Mouse (Mus musculus): ENCODE results near the gene Pcbp2. TPM values are rescaled to one million over a fixed set of nuclear protein-coding genes. Genes with fewer than 3 reads are reported as not detected.
A peak's percentile ranks its signal among the peaks of the same experiment; 100 is the strongest.

Gene Pcbp2
- total RNA-seq (2014; fragmentation: Nextera tagmentation), result 749 and 832 TPM in 2 replicates
- total RNA-seq (2017), result 152 and 207 TPM in 2 replicates

DNA sequence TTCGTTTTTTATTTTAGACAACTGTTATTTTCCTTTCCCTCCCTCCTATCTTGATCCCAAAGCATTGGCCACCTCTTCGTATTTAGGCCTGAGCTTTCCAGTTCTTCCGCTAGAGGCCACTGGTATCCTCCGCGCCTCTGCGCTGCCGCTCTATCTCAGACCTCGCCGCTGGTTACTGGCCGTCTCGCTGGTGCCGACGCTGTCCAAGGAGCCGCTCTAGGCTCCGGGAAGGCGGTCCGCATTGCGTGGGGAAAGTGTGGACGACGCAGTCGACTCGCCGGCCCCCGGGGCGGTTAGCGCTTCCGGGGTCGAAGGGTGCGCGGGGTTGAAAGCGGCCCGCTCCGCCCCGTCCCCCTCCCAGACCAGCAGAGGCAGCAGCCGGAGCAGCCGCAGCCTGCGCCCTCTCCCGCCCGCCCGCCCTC lies at the start of gene Pcbp2:
Pcbp2 (plus strand) TSS at position 357 of the 422 bp plus-strand sequence.
- ATAC-seq (replicated peaks; ENCODE audit: low FRiP score, low TSS enrichment, poor library complexity, severe bottlenecking), result peak; percentile 98

DNA sequence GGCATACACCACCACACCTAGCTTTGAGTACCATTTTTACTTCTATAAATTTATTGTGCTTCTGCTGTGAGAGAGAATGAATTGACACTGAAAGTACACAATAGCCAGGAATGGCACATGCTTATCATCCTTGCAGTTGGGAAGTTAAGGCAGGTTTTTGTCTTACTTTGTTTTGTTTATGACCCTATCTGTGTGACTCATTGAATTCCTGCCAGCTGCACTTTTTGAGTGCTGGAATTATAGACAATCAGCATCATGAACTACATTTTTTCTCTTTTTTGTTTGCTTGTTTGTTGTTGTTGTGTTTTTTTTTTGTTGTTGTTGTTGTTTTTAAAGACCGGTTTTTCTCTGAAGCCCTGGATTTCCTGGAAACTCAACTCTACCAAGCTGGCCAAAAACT lies 49.4 kb upstream of the Pcbp2 start:
- ATAC-seq (replicated peaks; ENCODE audit: low FRiP score, low TSS enrichment, poor library complexity, severe bottlenecking), result no peak

DNA sequence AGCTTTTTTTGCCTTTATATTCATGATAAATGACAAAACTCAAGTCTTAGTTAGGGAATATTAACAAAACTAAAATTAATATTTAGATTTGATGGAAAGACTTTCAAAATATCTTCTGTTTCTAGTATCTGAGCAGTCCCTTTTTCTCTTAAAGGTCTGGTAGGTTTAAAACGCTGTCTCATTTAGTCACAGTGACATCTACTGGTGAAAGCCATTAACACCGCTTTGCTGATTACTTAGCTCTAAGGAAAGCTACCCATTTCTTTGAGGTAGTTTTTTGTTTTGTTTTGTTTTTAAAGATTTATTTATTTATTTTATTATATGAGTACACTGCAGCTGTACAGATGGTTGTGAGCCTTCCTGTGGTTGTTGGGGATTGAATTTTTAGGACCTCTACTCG lies 48.9 kb upstream of the Pcbp2 start:
- ATAC-seq (replicated peaks; ENCODE audit: low FRiP score, low TSS enrichment, poor library complexity, severe bottlenecking), result peak; percentile 80

DNA sequence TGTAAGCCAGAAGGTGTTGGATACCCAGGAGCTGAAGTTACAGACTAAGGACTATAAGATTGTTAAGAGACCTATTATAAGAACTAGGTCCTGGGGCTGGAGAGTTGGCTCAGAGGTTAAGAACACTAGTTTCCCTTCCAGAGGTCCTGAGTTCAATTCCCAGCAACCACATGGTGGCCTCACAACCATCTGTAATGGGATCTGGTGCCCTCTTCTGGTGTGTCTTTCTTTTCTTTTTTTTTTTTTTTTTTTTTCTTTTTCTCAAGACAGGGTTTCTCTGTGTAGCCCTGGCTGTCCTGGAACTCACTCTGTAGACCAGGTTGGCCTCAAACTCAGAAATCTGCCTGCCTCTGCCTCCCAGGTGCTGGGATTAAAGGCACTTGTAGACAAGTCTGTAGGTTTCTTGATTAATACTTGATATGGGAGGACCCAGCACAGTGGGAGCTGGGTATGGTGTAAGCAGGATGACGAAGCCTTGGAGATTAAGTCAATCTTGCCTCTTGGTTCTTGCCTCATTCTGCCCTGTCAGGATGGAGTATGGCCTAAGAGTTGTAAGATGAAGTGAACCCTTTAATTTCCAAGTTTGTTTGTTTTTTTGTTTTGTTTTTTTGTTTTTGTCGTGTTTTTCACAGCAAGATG lies 46.6 kb upstream of the Pcbp2 start:
- no peak for ATAC-seq (replicated peaks; ENCODE audit: low FRiP score, low TSS enrichment, poor library complexity, severe bottlenecking)

DNA sequence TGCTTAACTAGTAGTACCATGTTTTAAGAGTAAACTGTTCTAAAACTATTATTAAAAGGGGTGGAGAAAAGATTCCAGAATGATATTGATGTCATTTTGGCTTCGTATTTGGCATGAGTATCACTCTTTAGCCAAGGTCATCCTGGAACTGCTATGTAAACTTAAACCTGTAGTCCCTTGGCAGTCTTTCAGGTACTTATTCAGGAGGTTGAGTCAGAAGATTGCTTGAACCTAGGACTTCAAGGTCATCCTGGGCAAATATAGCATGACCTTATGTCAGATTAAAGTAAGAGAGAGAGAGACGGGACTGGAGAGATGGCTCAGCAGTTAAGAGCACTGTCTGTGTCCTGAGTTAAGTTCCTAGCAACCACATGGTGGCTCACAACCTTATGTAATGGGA lies 45.7 kb upstream of the Pcbp2 start:
- ATAC-seq (replicated peaks; ENCODE audit: low FRiP score, low TSS enrichment, poor library complexity, severe bottlenecking), result no peak

DNA sequence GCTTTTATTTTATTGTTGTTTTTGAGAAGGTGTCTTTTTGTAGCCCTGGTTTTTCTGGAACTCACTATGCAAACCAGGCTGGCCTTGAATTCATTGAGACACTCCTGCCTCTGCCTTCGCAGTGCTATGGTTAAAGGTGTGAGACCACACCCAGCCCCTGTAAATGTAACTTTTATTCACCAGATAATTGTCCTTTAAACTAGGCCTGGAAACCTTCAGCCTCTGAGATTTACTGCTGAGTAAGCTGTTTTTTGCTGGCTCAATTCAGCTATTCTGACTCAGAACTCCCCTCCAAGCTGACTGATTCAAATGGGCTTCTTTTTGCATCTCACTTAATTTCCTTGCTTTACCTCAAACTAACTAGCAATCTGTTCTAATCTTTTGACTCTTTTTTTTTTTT lies 43.4 kb upstream of the Pcbp2 start:
- ATAC-seq (replicated peaks; ENCODE audit: low FRiP score, low TSS enrichment, poor library complexity, severe bottlenecking), result no peak

DNA sequence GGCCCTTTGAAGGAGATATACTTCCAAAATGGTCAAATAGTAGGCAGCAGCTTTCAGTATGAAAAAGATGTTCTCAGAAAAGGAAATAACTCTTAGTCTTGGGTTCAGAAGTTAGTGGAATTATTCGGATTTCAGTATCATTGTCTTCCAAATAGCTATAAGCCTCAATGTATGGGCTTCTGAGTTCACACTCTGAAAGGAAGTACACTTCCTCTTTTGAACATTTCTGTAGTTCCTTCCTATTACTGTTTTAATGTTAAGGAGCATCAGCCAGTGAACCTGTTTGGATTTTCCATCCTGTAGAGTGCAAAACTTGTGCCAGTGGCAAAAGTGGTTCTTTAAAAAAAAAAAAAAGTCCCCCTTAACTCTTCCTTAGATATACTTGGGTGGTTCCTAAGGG lies 38.3 kb upstream of the Pcbp2 start:
- no peak for ATAC-seq (replicated peaks; ENCODE audit: low FRiP score, low TSS enrichment, poor library complexity, severe bottlenecking)

DNA sequence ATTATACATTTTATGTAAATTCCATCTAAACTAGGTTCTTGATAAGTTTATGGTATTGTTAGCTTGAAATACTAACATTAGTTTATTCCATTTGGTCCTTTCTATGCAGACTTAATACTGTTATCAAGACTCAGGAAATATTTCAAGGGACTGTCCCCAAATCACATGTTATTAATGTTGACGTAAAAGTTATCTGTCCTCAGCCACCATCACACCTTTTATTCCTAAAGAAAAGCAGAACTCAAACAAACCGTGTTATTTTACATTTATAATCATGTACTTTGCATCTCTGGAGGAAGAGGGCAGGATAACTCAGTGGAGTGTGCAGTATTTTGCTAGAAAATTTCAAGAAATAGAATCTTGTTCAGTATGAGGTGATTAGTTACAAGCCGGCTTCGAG lies 37.2 kb upstream of the Pcbp2 start:
- ATAC-seq (replicated peaks; ENCODE audit: low FRiP score, low TSS enrichment, poor library complexity, severe bottlenecking), result no peak

DNA sequence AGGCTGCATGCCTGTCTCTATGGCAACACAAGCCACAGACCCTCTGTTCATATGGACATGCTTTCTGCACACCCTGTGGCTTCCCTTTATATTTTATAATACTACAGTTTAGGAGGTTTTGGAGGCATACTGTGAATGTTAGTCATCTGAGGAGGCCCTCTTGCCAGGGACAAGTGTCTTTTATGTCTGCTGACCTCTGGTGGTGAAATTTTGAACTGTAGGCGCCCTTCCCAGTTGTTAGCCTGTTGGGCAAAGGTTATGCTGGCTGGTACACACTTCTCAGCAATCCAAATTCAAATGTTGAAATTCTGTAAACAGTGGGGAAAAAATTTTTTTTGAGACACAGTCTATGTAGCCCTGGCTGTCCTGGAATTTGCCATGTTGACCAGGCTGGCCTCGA lies 27.8 kb upstream of the Pcbp2 start:
- peak; percentile 70 for ATAC-seq (replicated peaks; ENCODE audit: low FRiP score, low TSS enrichment, poor library complexity, severe bottlenecking)

DNA sequence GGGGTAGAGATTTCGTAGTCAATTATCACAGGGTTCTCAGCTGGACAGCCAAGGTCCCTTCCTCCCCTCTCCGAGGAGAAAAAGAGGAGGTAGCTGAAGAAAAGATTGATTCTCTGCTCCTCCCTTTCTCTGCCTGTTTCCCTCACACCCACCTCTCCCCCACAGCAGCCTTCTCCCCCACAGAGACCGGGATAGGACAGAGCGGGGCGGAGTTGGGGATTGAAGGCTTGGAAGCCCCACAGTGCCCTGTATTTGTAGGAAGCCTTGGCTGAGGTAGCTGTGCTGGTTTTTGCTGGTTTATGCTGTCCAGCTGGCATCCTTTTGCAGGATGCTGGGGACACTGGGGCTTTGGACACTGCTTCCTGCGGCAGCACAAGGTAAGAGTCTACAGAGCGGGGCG lies 25.2 kb upstream of the Pcbp2 start, which contains the start of gene Amhr2:
Amhr2 (plus strand) TSS at position 222 of the 400 bp plus-strand sequence.
- ATAC-seq (replicated peaks; ENCODE audit: low FRiP score, low TSS enrichment, poor library complexity, severe bottlenecking), result no peak

DNA sequence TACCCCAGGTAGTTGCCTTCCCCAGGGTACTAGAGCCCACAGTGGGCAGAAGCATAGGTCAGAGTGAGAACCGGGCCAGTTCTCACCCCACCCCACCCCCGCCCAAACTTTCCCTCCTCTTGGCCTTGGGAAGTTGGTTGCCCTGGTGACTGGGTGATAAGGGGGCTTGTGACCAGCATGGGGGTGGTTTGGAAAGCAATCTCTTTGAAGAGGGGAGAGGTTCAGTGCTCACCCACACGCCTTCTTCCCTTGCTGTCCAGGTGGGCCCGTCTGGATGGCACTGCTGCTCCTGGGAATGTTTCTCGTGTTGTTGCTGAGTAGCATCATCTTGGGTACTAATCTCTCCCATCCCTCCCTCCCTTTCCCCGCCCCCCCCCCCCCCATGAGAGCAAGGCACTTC lies 23.9 kb upstream of the Pcbp2 start:
- ATAC-seq (replicated peaks; ENCODE audit: low FRiP score, low TSS enrichment, poor library complexity, severe bottlenecking), result no peak

DNA sequence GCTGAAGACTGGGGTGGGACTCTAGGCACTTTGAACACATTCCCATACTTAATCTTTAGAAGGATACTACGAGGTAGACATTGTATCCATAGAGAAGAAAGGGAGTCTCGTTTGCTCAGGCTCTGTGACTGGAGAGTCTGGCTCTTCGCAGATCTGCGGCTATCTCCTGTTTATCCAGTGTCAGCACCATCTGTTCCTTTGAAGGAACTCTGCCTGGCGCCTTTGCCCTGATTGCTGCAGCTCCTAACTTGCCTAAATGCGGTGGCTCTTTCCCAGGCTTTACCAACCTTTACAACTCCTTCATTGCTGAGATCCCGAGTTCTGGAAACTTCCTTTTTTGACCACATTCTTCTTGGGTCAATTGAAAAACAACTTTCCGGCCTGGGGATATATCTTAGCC lies 21.0 kb upstream of the Pcbp2 start:
- no peak for ATAC-seq (replicated peaks; ENCODE audit: low FRiP score, low TSS enrichment, poor library complexity, severe bottlenecking)

DNA sequence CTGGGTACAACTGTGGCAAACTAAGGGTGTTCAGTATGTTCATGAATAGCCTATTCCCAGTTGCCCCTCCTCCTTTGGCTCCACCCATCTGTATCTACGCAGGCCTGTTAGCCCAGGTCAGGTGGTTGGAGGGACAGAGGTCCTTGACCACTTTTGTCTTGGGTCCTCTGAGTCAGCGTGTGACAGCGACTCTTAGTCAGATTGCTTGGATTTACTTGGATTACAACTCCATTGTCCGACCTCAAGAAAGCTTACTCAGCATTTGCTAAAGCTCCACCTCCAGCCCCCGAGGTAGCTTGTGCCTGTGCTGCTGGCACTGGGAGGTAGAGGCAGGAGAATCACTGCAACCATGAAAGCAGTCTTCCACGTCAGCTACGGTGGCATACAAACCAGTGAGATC lies 19.4 kb upstream of the Pcbp2 start:
- ATAC-seq (replicated peaks; ENCODE audit: low FRiP score, low TSS enrichment, poor library complexity, severe bottlenecking), result no peak

DNA sequence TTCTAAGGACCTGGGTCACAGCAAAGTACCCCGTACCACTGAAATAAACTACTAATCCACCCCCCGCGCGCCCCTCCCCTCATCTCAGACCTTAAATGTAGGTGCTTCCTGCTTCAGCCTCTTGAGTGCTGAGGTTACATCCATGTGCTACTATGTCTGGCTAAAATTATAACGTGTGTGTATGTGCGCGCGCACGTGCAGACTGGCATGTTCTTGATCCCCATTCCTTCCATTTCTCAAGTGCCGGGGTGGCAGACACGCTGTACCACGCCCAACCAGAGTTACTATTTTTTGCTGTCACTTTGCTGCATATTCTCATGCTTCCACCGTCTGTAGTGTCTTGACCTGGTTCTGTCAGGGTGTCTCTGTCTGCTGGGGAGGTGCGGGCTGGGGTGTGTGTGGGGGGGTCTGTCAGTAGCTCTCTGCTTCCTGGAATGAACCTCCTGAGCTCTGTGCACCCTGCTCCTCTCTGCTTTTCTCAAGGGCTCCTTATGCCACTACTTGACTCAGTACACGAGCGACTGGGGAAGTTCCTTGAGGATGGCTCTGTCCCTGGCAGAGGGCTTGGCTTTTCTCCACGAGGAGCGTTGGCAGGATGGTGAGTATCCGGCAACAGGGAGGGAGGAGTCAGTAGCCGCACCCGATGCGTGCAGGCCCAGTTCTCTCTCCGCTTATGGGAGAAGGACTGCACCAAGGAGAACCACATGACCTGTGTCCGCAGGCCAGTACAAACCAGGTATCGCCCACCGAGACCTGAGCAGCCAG lies 18.5 kb upstream of the Pcbp2 start:
- no peak for ATAC-seq (replicated peaks; ENCODE audit: low FRiP score, low TSS enrichment, poor library complexity, severe bottlenecking)

DNA sequence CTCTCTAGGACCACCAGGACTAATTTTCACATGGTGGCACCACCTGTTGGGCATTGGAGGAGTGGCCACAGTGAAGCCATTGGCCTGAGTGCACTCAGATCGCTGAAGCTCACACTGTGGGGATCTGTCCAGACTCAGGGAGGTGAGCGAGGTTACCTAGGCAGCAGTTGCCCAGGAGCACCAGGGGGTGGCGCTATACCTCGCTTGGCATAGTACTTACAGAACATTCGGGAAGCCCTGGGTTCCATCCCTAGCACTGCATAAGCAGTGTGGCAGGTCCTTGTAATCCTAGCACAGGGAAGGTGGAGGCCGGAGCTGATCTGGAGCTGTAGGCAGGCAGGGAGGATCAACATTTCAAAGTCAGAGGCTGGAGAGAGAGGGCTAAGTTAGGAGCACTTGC lies 14.3 kb upstream of the Pcbp2 start:
- ATAC-seq (replicated peaks; ENCODE audit: low FRiP score, low TSS enrichment, poor library complexity, severe bottlenecking), result peak; percentile 33; the same call in 1 of the 2 replicates

DNA sequence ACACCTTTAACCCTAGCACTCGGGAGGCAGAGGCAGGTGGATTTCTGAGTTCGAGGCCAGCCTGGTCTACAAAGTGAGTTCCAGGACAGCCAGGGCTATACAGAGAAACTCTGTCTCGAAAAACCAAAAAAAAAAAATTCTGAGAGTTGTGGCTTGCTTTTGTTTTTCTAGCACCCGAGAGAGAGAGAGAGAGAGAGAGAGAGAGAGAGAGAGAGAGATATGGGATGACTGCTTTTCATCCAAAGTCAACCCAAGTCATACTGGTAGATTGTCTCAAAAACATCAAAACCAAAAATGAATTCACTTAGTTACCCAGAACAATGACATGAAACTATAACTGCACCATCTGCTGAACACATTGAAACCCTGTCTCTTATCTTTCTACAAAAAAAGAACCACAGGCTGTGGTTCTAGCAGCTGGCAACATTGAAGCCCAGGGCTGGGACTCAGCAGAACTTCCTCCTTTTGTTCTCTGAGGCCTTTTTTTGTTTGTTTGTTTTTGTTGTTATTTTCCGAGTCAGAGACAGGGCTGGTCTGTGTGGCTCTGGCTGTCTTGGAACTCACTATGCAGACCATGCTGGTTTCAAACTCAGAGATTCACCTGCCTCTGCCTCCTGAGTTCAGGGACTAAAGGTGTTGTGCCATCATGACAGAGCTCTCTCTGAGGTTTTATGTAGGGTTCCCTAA lies 12.1 kb upstream of the Pcbp2 start:
- peak; percentile 62 for ATAC-seq (replicated peaks; ENCODE audit: low FRiP score, low TSS enrichment, poor library complexity, severe bottlenecking)

DNA sequence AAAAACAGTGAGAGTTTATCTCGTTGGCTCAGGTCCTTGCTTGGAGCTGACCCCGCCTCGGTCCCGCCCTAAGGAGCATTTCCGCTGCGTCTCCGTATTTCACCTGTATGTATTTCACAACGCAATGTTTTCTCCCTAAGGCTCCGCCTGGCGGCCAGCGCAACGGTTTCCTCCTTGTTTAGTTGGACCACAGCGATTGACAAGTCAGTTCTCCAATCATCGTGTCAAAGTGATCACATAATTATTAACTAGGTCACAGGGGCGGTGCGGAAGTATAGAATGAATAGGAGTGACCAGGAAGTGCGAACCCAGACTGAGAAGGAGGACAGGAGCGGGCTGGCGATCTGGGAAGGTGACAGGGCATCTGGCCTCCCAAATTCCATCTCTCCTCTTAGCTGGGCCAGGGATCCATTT lies 11.4 kb upstream of the Pcbp2 start, which contains the start of gene Prr13:
Prr13 (plus strand) TSS at position 125 of the 414 bp plus-strand sequence.
- ATAC-seq (replicated peaks; ENCODE audit: low FRiP score, low TSS enrichment, poor library complexity, severe bottlenecking), result peak; percentile 89

DNA sequence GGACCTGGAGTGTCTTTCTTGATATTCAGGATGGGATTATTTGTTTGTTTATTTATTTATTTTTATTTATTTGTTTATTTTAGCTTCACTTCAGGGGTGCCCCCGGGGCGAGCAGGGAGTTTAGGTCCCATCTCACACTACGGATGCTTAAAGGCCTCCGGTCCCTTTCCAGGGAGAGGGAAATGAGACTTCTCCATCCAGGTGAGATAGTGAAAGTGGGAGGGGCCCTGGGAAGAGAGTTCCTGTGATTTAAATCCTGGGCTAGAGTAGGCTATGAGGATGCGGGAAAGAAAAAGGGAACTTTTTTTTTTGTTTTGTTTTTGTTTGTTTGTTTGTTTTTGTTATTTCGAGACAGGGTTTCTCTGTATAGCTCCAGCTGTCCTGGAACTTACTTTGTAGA lies 11.0 kb upstream of the Pcbp2 start:
- no peak for ATAC-seq (replicated peaks; ENCODE audit: low FRiP score, low TSS enrichment, poor library complexity, severe bottlenecking)

DNA sequence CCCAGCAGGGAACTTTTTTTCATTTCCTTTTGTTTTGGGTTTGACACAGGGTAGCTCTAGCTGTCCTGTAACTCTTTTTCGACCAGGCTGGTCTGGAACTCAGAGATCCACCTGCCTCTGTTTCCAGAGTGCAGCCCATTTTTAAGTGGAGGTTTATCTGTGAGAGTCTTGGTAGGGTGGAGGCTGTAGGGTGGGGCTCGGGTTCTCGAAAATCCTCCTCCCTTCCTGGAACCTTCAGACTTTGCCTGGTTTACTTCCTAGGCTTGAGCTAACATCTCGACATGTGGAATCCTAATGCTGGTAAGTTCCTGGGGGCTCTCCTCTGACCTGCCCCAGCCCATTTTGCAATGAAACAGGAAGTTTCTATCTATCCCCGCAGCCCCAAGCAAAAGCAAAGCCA lies 10.5 kb upstream of the Pcbp2 start:
- ATAC-seq (replicated peaks; ENCODE audit: low FRiP score, low TSS enrichment, poor library complexity, severe bottlenecking), result no peak

DNA sequence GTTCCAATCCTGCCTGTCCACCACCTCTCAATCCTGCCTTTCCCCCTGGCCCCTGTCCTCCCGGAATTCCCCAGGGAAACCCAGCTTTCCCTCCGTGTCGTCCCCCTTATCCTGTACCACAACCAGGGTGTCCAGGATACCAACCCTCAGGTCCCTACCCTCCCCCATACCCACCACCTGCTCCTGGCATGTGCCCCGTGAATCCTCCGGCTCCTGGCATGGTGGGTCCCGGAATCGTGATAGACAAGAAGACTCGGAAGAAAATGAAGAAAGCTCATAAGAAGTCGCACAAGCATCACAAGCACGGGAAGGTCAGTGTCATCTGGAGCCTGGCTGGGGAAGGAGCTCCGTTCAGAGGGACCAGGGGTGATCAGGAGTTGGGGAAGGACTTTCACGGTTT lies 9.9 kb upstream of the Pcbp2 start:
- no peak for ATAC-seq (replicated peaks; ENCODE audit: low FRiP score, low TSS enrichment, poor library complexity, severe bottlenecking)

Measured in megakaryocyte-erythroid progenitor cell, adult 5-6 weeks (primary cell).